Mouse (Mus musculus): ENCODE measurements around the gene Csnk1g2.

Gene Csnk1g2

GRCm38 (mm10) chr10:80622661-80623456 lies at the start of gene Csnk1g2:
Gene Csnk1g2 (plus strand): TSS chr10:80622838.
- DNase-seq = peak in 1 of 2 experiments; percentile 100

GRCm38 (mm10) chr10:80573944-80574343 lies 48.7 kb upstream of the Csnk1g2 start:
- DNase-seq = peak in 1 of 2 experiments; percentile 11

- DNase-seq = no peak
Measured at GRCm38 (mm10) chr10:80574896-80575295, 47.7 kb upstream of the Csnk1g2 start.

GRCm38 (mm10) chr10:80575925-80576324 lies 46.7 kb upstream of the Csnk1g2 start:
- no peak for DNase-seq

- DNase-seq = peak; percentile 54 to 75
Measured at GRCm38 (mm10) chr10:80576351-80577194, 46.1 kb upstream of the Csnk1g2 start.

- peak; percentile 85 to 90 for DNase-seq
Measured at GRCm38 (mm10) chr10:80577195-80578130, 45.2 kb upstream of the Csnk1g2 start, which contains the start of gene Klf16. Gene Klf16 (minus strand): TSS chr10:80577321.

- DNase-seq = peak; percentile 72 to 80
Measured at GRCm38 (mm10) chr10:80578131-80578750, 44.4 kb upstream of the Csnk1g2 start.

GRCm38 (mm10) chr10:80578911-80579310 lies 43.7 kb upstream of the Csnk1g2 start:
- peak; percentile 64 to 74 for DNase-seq

- DNase-seq = peak in 1 of 2 experiments; percentile 20
Measured at GRCm38 (mm10) chr10:80583047-80583446, 39.6 kb upstream of the Csnk1g2 start.

- DNase-seq = peak; percentile 58 to 75
Measured at GRCm38 (mm10) chr10:80584045-80584488, 38.6 kb upstream of the Csnk1g2 start.

- DNase-seq = peak in 1 of 2 experiments; percentile 28
Measured at GRCm38 (mm10) chr10:80584642-80585552, 37.7 kb upstream of the Csnk1g2 start.

- DNase-seq = peak in 1 of 2 experiments; percentile 18
Measured at GRCm38 (mm10) chr10:80585581-80585980, 37.1 kb upstream of the Csnk1g2 start.

GRCm38 (mm10) chr10:80586407-80587304 lies 36.0 kb upstream of the Csnk1g2 start:
- peak in 1 of 2 experiments; percentile 51 for DNase-seq

GRCm38 (mm10) chr10:80587305-80587657 lies 35.4 kb upstream of the Csnk1g2 start:
- DNase-seq = peak in 1 of 2 experiments; percentile 26

- DNase-seq = peak; percentile 20 to 35
Measured at GRCm38 (mm10) chr10:80589127-80589878, 33.3 kb upstream of the Csnk1g2 start.

- peak; percentile 93 to 97 for DNase-seq
Measured at GRCm38 (mm10) chr10:80589879-80590854, 32.5 kb upstream of the Csnk1g2 start, which contains the start of gene Abhd17a. Gene Abhd17a (minus strand): TSS chr10:80590341.

GRCm38 (mm10) chr10:80596318-80596717 lies 26.3 kb upstream of the Csnk1g2 start:
- no peak for DNase-seq
